Mouse (Mus musculus) lung, postnatal 25 days (tissue): Measurements from ENCODE around the gene Ipmk.

Experiments used
- DNase-seq: peaks from one replicate; pipeline ENCODE4 v3.0.0; 2022; ENCODE audit warnings: low spot score

Gene Ipmk

GRCm38 (mm10) chr10:71347509-71347949 is at the start of gene Ipmk:
Gene Ipmk (plus strand): TSS chr10:71347763.
- peak; percentile 99 for DNase-seq

DNA sequence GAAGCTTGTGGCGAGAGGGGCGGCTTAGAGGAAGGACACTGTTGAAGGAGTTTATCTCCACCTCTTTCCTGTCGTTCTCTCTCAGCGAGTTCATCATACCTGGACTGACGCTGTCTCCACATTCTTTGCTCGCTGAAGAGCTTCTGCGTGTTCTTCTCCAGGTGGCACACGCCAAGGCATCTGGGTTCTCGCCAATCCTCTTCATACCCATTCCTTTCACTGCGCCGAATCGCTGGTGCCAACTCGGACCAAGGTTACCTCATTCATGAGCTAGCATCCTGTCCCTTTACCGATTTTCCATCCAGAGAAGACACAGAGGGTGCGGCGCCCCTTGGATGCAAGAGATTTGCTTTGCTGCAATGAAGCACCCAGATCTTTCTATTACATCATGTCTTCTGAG is 47.4 kb upstream of the Ipmk start:
- DNase-seq, result no peak

DNA sequence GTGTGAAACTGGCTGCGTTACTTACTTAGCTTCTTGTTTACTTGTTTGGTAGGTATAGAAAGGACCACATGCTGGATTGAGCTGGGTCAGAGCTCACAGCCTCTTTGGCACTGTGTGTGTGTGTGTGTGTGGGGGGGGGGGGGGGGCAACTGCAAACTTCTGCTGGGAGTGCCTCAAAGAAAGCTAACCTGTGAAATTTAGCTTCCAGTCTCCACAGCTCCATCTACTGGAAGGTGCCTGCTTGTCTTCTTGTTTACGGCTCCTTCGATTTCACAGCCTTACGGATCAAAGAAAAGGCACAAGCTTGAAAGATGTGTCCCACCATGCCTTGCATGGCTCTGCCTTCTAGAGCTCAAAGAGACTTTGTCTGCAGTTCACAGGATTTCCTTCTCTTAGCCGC is 45.1 kb upstream of the Ipmk start:
- DNase-seq, result peak; percentile 17

- DNase-seq, result peak; percentile 20
Observed at GRCm38 (mm10) chr10:71306190-71306589, 41.4 kb upstream of the Ipmk start.

GRCm38 (mm10) chr10:71306759-71307158 is 40.8 kb upstream of the Ipmk start:
- no peak for DNase-seq

- DNase-seq, result no peak
Observed at GRCm38 (mm10) chr10:71308199-71308598, 39.4 kb upstream of the Ipmk start.

DNA sequence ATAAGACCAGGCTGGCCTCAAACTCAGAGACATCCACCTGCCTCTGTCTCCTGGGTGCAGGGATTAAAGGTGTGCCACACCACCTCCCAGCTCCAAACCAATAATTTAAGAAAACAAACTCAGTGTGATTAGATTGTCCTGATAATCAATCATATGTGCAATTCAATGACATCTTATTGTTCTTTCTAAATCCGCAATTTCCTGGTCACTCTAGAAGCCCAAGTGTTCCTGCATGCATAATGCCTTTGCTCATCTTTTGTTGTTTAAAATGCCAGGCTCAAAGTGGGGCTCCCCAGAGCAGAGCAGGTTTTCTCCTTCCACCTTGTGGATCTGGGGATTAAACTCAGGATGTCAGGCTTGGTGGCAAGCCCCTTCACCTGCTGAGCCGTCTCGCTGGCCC is 37.3 kb upstream of the Ipmk start:
- DNase-seq, result no peak

DNA sequence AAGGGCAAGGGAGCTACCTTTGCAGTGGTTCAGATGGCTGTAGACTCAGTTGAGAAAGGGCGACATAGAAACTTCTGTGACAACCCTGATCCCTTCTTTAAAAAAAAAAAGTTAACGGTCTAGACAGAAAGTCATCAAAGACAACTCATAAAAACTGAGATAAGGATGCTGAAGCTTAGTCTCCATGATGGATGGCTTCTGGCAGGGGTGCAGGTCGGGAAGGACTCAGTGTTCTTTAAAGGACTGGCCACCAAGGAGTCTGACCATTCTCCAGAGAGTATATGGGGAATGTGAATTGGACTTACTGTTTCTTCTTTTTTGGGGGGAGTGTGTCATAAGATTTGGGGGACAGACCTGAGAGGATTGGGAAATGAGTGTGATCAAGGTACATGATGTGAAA is 33.0 kb upstream of the Ipmk start:
- DNase-seq, result no peak

DNA sequence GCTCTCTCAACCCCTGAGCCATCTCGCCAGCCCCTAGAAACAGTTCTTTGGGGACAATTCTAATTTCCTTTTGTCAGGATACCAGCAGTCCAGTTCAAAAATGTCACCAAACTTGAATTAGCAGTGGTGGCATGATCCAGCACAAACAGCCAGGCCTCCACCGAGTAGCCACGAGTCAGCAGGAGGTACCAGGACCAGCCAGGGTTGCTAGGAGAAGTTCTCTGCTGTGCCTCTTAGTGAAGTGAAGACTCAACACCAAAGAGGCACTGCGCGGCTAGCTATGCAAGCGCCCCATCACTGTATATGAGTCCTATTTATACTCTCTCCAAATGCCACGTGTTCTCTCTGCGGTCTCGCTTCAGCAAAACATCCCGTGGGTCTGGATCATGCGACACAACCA is 31.5 kb upstream of the Ipmk start:
- no peak for DNase-seq

DNA sequence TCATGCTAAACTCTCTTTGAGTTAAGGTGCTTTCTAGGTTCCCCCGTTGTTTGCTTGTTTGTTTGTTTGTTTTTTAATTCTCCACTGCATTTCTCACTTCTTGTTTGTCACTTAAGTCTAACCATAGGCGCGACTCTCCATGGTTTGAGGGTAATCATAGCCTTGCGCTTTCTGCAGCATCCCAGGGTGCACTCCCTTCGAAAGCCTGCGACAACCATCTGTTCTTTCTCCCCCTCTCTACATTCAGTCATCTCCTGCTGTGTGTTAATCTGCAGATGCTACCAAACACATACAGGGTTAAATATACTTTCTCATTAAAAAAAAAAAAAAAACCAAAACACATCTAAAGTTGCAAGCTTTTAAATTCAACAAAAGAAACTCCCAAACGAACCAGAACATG is 31.1 kb upstream of the Ipmk start:
- no peak for DNase-seq

DNA sequence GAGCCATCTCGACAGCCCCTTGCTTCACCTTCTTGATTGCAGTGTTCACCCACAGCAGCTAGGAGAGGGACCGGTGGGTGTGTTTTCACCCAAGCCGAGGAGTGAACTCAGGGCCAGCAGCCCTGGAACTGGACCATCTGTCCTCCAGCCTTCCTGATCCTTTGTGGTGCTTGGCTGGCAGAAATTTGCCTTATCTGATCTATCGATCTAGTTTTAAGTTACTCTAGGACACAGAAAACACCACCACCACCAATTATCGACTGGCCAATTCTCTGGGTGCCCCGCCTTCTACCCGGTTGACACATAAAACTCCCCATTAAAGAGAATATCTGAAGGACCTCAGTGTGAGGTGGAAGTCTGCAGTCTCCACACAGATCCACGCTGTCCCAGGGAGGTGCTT is 23.9 kb upstream of the Ipmk start:
- DNase-seq, result no peak

DNA sequence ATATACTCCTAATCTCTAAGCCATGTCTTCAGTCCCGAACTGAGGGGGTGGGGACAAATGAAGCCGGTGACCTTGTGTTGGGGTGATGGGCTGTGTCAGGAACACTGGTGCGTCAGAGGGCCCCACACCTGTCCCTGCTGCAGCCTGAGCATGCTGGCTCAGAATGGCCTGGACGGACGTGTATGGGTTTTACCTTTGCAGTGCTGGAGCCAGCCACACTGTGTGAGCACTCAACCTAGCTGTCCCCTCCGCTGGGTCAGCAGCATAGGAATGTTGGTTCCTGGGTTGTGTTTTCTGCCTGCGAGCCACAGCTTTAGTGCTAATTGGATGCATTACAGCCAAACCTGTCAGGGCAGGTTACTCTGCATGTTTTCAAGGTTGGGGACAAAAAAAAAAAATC is 21.4 kb upstream of the Ipmk start:
- DNase-seq, result no peak

GRCm38 (mm10) chr10:71326789-71327188 is 20.8 kb upstream of the Ipmk start:
- DNase-seq, result peak; percentile 64

- DNase-seq, result no peak
Observed at GRCm38 (mm10) chr10:71327386-71327785, 20.2 kb upstream of the Ipmk start.

DNA sequence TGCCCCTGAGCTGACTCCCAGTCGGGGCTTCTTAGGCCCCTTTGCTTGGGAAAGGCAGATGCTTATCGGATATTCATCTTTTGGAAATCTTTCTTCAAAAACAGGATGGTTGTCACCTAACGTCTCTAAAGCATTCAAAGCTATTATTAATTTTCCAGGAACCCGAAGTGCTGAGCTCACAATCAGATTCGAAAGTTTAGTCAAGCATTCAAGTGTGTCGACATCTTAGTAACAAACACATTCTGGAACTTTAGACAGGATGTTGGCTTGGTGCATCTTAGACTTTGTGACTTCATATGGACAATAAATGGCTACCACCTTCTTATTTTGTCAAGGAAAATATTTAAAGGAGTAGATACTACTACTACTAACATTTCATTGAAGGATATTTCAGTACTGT is 19.2 kb upstream of the Ipmk start:
- no peak for DNase-seq

DNA sequence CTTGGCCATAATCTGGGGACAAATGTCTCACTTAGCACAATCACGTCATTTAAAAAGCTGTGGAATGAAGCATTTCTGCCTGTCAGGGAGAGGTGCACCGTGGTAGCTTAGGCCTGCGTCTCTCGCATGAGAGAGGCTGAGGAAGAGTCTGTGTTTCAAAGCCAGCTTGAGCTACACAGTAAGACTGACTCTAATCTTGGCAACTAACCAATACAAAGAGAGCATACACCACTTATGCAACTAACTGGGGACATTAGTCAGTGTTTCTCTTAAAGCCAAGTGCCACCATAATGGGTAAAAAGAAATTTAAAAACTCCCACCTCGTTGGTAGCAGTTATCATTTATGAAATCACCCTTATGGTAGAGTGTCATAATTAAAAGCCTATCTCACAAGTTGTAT is 18.7 kb upstream of the Ipmk start:
- DNase-seq, result no peak

- no peak for DNase-seq
Observed at GRCm38 (mm10) chr10:71329295-71329694, 18.3 kb upstream of the Ipmk start.

- no peak for DNase-seq
Observed at GRCm38 (mm10) chr10:71330070-71330469, 17.5 kb upstream of the Ipmk start.

DNA sequence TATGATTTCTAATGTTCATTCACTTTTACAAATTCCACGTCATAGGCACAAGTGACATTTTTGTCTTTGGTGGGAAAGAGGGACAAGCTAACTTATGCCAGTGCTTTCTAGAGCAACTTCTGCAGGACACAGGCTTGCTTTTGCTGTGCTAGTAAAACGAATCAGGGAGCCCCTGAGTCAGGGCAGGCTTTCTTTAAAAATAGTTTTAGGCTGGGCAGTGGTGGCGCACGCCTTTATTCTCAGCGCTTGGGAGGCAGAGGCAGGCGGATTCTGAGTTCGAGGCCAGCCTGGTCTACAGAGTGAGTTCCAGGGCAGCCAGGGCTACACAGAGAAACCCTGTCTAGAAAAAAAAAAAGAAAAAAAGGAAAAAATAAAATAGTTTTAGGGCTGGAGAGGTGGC is 15.7 kb upstream of the Ipmk start:
- DNase-seq, result no peak

- DNase-seq, result no peak
Observed at GRCm38 (mm10) chr10:71332376-71332775, 15.2 kb upstream of the Ipmk start.

- DNase-seq, result no peak
Observed at GRCm38 (mm10) chr10:71332859-71333258, 14.7 kb upstream of the Ipmk start.

GRCm38 (mm10) chr10:71337733-71338132 is 9.8 kb upstream of the Ipmk start:
- no peak for DNase-seq

- no peak for DNase-seq
Observed at GRCm38 (mm10) chr10:71338156-71338905, 9.2 kb upstream of the Ipmk start.

DNA sequence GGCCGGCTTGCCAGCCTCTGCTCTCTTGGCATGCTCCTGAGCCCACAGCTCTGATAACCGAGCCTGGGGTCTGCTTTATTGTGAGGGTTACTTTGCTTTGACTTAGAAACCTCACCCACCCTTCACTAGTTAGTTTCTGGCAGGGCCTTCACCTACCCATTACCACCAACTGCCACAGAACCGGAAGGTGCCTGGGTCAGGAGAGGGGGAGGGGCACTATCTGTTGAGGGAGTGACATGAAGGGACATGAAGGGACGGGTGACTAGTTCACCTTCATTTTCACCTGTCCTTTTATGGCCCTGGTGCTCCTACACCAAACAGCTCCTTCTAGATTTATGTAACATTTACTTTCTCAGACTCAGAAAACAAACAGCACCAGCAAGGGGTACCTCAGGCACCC is 8.1 kb upstream of the Ipmk start:
- DNase-seq, result no peak
